Mouse (Mus musculus) heart, embryonic 11.5 days (tissue): Measurements from ENCODE around the gene Add3. TPM values are rescaled to one million over a fixed set of nuclear protein-coding genes. Genes with fewer than 3 reads are reported as not detected.

Experiments used
- ATAC-seq: fragments of 200-750 bp; cut with Nextera tagmentation; replicated peaks from 2 replicates; pipeline ENCODE4 v1.8.0; 2017; ENCODE audit warnings: moderate library complexity; ENCODE audit not compliant: insufficient number of reproducible peaks, low FRiP score, low TSS enrichment
- H3K27ac ChIP-seq: fragments of 300-500 bp; sonication (generic); 2 replicates; pipeline ENCODE4 v1.5.1; 2014; ENCODE audit warnings: mild to moderate bottlenecking, low read depth, low read length
- H3K27me3 ChIP-seq: fragments of 300-500 bp; sonication (generic); 2 replicates; pipeline ENCODE4 v1.6.1; 2014; ENCODE audit warnings: mild to moderate bottlenecking, low read length, mixed read lengths; ENCODE audit not compliant: control insufficient read depth, insufficient read depth
- H3K36me3 ChIP-seq: fragments of 300-500 bp; sonication (generic); 2 replicates; pipeline ENCODE4 v1.6.1; 2014; ENCODE audit warnings: mild to moderate bottlenecking, low read length, moderate library complexity, mixed read lengths; ENCODE audit not compliant: control insufficient read depth, insufficient read depth
- H3K4me1 ChIP-seq: fragments of 300-500 bp; sonication (generic); 2 replicates; pipeline ENCODE4 v1.6.1; 2014; ENCODE audit warnings: low read length; ENCODE audit not compliant: control insufficient read depth, insufficient read depth
- H3K4me2 ChIP-seq: fragments of 300-500 bp; sonication (generic); 2 replicates; pipeline ENCODE4 v1.6.1; 2014; ENCODE audit warnings: mild to moderate bottlenecking, moderate library complexity
- H3K4me3 ChIP-seq: fragments of 300-500 bp; sonication (generic); 2 replicates; pipeline ENCODE4 v1.5.1; 2014; ENCODE audit warnings: low read depth, low read length
- H3K9ac ChIP-seq: fragments of 300-500 bp; sonication (generic); 2 replicates; pipeline ENCODE4 v1.6.1; 2014; ENCODE audit warnings: mild to moderate bottlenecking, low read depth, low read length, moderate library complexity
- H3K9me3 ChIP-seq: fragments of 300-500 bp; sonication (generic); replicated peaks from 2 replicates; pipeline ENCODE4 v1.6.1; 2016; ENCODE audit warnings: low read length; ENCODE audit not compliant: control insufficient read depth
- WGBS: fragments of 180-500 bp; shearing (Covaris S2); extraction: QIAGEN DNeasy Blood & Tissue Kit; methylation state at CpG from one replicate; pipeline ENCODE4 v1.1.7; 2014; ENCODE audit not compliant: insufficient replicate concordance; 5-methylcytosine and 5-hydroxymethylcytosine counted together
- polyA plus RNA-seq: library from polyadenylated mRNA; unstranded; fragments of >200 nt; fragmentation: Nextera tagmentation; extraction: Ambion mirVana; gene quantifications from 2 replicates; pipeline ENCODE4 v1.2.1, GENCODE M21; 2014

The Add3 gene
- polyA plus RNA-seq, 1 experiment from 2014 or later = 133 TPM

DNA sequence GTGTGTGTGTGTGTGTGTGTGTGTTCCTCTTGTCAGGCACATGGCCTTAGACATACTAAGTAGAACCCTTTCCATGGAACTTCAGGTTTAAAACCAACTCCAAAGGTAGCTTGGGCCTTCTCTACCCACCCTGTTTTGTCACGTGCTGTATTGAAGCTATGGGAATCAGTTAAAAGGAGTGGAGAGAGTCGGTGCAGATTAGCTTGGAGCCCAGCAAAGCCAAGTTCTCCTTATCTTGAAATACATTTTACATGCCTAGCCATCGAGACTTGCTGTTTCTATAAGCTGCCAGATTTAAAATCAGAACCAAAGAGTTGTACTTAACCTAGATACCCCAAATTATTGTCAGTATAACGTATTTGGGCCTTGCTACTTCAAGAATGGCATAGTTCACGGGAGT is 44.7 kb downstream of the Add3 start:
- Histone ChIP-seq H3K27me3 (no peaks in the 10 kb centered on the region), H3K4me2 (no peak overlapping the region), H3K27ac (0 out of 2 replicates have a peak overlapping the region, but pooled peaks have one; percentile 5), H3K36me3 (no peaks in the 10 kb centered on the region), H3K4me3 (no peak overlapping the region), H3K9me3 (no peaks in the 10 kb centered on the region), H3K9ac (no peak overlapping the region), H3K4me1 (peaks cover 80% of the 10 kb centered on the region)
- 34% methylated on average over 5 of the region's 5 CpGs for WGBS
- no peak; the same call in 1 of the 2 replicates for ATAC-seq

- H3K27me3 ChIP-seq = no peaks in the 10 kb centered on the region
- H3K9me3 ChIP-seq = no peaks in the 10 kb centered on the region
- H3K4me3 ChIP-seq = no peak overlapping the region
- H3K27ac ChIP-seq = peak overlapping the region; percentile 70
- H3K4me1 ChIP-seq = peaks cover 83% of the 10 kb centered on the region
- WGBS = 31% methylated on average over 8 of the region's 8 CpGs
- no peaks in the 10 kb centered on the region for H3K36me3 ChIP-seq
- 0 out of 2 replicates have a peak overlapping the region, but pooled peaks have one; percentile 1 for H3K9ac ChIP-seq
- ATAC-seq = peak; percentile 85
- H3K4me2 ChIP-seq = peak overlapping the region; percentile 39
These were observed 45.4 kb downstream of the Add3 start for GRCm38 (mm10) chr19:53185486-53186134.

- peaks cover 79% of the 10 kb centered on the region for H3K4me1 ChIP-seq
- no peaks in the 10 kb centered on the region for H3K36me3 ChIP-seq
- H3K9me3 ChIP-seq = no peaks in the 10 kb centered on the region
- no peak overlapping the region for H3K4me3 ChIP-seq
- H3K27ac ChIP-seq = peak overlapping the region; percentile 22; the same call in 1 of the 2 replicates
- H3K9ac ChIP-seq = no peak overlapping the region
- ATAC-seq = no peak
- 71% methylated on average over 4 of the region's 4 CpGs for WGBS
- no peaks in the 10 kb centered on the region for H3K27me3 ChIP-seq
- H3K4me2 ChIP-seq = peak overlapping the region; percentile 19
These were observed 46.2 kb downstream of the Add3 start for GRCm38 (mm10) chr19:53186456-53186855.

- H3K9me3 ChIP-seq = no peaks in the 10 kb centered on the region
- H3K4me2 ChIP-seq = peak overlapping the region; percentile 50
- H3K4me3 ChIP-seq = no peak overlapping the region
- no peaks in the 10 kb centered on the region for H3K27me3 ChIP-seq
- peak overlapping the region; percentile 62 for H3K27ac ChIP-seq
- no peak for ATAC-seq
- 0 out of 2 replicates have a peak overlapping the region, but pooled peaks have one; percentile 31 for H3K9ac ChIP-seq
- 29% methylated on average over 7 of the region's 7 CpGs for WGBS
- H3K36me3 ChIP-seq = no peaks in the 10 kb centered on the region
- H3K4me1 ChIP-seq = peaks cover 83% of the 10 kb centered on the region
These were observed 47.3 kb downstream of the Add3 start for GRCm38 (mm10) chr19:53187533-53187932.

DNA sequence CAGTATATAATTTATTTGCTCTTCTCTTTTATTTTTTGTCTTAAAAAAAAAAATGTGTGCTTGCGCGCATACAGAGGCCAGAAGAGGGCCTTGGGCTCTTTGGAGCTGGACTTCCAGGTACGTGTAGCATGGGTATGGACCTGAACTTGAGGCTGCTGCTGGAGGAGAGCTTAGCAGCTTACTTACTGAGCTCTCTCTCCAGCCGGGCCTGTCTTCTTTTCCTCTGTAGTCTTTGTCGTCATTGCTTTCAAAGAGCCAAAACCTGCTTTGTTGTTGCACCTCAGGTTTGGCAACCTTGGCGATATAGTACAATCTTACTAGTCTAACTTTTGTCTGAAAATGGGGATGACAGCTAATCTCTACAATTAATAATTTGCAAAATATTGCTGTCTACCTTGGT is 47.9 kb downstream of the Add3 start:
- ATAC-seq = no peak
- WGBS = 70% methylated on average over 6 of the region's 6 CpGs
- Histone ChIP-seq H3K36me3 (no peaks in the 10 kb centered on the region), H3K9me3 (no peaks in the 10 kb centered on the region), H3K27me3 (no peaks in the 10 kb centered on the region), H3K4me1 (peaks cover 80% of the 10 kb centered on the region), H3K9ac (no peak overlapping the region), H3K27ac (peak overlapping the region; percentile 62), H3K4me2 (no peak overlapping the region; the same call in 1 of the 2 replicates), H3K4me3 (no peak overlapping the region)

- ATAC-seq = no peak
- H3K9ac ChIP-seq = no peak overlapping the region
- H3K27me3 ChIP-seq = no peaks in the 10 kb centered on the region
- H3K4me2 ChIP-seq = no peak overlapping the region
- no peaks in the 10 kb centered on the region for H3K9me3 ChIP-seq
- no peaks in the 10 kb centered on the region for H3K36me3 ChIP-seq
- H3K4me1 ChIP-seq = peaks cover 80% of the 10 kb centered on the region
- H3K27ac ChIP-seq = peak overlapping the region; percentile 22; the same call in 1 of the 2 replicates
- no peak overlapping the region for H3K4me3 ChIP-seq
- 50% methylated on average over 5 of the region's 5 CpGs for WGBS
These were observed 48.5 kb downstream of the Add3 start for GRCm38 (mm10) chr19:53188724-53189220.

DNA sequence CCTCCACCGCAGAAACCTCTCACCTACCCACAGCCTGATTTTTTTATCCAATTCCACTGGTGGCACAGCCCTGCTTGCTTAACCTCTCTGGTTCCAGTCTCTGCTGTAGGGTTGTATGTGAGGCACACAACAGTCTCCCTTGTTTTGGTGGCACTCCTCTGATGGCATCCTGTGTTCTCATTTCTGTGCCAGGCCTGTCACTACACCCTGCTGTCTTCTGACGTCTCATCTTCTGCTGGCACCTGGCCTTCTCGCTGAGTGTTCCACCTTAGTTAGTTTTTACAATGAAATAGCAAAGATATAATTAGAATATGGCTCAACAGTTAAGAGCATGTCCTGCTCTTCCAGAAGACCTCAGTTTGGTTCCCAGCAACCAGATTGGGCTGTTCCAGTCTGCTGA is 49.5 kb downstream of the Add3 start:
- Histone ChIP-seq H3K4me2 (no peak overlapping the region), H3K9me3 (no peaks in the 10 kb centered on the region), H3K9ac (no peak overlapping the region), H3K27ac (0 out of 2 replicates have a peak overlapping the region, but pooled peaks have one; percentile 22), H3K4me1 (peaks cover 80% of the 10 kb centered on the region), H3K27me3 (no peaks in the 10 kb centered on the region), H3K36me3 (no peaks in the 10 kb centered on the region), H3K4me3 (no peak overlapping the region)
- no peak for ATAC-seq
- 88% methylated on average over 3 of the region's 3 CpGs for WGBS

DNA sequence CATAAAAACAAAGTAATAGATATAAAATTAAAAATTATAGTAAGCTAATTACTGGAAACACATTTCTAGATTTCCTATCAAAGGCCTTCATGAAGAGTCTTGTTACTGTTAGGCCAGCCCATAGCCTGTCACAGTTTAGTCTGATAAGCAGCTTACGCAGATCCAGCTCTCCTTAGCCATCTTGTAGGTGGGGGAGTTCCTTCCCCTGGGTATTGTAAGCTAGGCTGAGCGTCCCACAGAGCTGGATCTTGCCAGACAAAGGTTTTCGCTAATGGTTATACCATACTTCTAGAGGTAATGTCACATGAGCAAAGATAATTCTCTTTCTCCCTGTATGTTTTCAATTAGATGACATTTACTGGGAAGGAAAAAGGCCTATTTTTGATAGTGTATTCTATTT is 50.0 kb downstream of the Add3 start:
- no peak overlapping the region for H3K9ac ChIP-seq
- no peaks in the 10 kb centered on the region for H3K9me3 ChIP-seq
- H3K4me2 ChIP-seq = no peak overlapping the region
- H3K4me1 ChIP-seq = peaks cover 79% of the 10 kb centered on the region
- 0 out of 2 replicates have a peak overlapping the region, but pooled peaks have one; percentile 22 for H3K27ac ChIP-seq
- 67% methylated on average over 3 of the region's 3 CpGs for whole genome bisulfite sequencing
- ATAC-seq = no peak
- H3K27me3 ChIP-seq = no peaks in the 10 kb centered on the region
- H3K36me3 ChIP-seq = no peaks in the 10 kb centered on the region
- H3K4me3 ChIP-seq = no peak overlapping the region
